Mouse (Mus musculus): ENCODE results near the gene Adam22.
A peak's percentile ranks its signal among the peaks of the same experiment; 100 is the strongest.
"Not testable (repeated sequence)": the region's sequence is repeated elsewhere in the genome, so short reads cannot be mapped to it uniquely, and the experiment has no call there.

The Adam22 gene

GRCm38 (mm10) chr5:8056141-8057017 is 311.6 kb downstream of the Adam22 start:
- DNase-seq (ENCODE audit: low spot score) = peak; percentile 75

- peak; percentile 17 for DNase-seq (ENCODE audit: low spot score)
Measured at GRCm38 (mm10) chr5:8055721-8056129, 312.2 kb downstream of the Adam22 start.

DNA sequence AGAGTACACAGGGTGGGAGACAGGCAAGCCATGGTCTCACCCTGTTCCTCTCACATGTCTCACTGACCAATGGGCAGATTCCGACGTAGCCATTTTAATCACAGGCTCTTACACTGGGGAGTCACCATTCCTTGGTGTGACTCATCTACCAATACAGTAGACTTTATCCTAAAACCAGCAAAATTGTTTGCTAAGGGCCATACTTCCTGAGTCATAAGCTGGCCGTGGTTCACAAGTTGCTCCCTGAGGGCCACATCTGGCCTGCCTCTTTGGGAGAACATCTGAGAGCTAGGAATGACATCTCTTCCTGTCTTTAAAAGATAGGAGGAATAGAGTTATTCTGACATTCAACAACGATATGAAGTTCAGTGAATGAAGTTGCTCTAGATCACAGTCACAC is 314.1 kb downstream of the Adam22 start:
- no peak for DNase-seq (ENCODE audit: low spot score)

DNA sequence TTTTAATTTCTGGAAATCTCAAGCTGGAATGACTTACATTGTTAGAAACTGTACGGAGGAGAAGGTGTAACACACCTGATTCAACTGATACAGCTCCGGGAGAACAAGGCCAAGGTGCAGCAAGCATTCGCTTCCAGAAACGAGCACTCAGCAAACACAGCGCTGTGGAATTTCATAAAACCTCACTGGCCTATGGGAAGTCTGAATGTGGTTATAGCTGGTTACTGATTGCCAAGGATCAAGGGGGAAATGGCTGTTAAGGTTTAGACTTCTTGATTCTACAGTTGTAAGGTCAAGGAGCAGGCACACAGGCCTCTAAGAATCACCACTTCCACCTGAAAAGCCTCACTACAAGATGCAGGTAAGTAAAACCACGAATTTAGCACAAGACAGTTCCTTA is 322.1 kb downstream of the Adam22 start, which contains the start of gene Sri:
Gene Sri, plus strand, starts transcription at position 224 of the 400 bp plus-strand sequence.
- no peak for DNase-seq (ENCODE audit: low spot score)

GRCm38 (mm10) chr5:8034596-8034995 is 333.4 kb downstream of the Adam22 start:
- DNase-seq (ENCODE audit: low spot score) = not testable (repeated sequence)

Data from urinary bladder, postnatal 25 days (tissue).